ENCODE assay signal across 29 mouse cellular contexts in genomic region chr2:60430315-60431021, GRCm38 (mm10). TPM values are rescaled to one million over a fixed set of nuclear protein-coding genes. Genes with fewer than 3 reads are reported as not detected.
DNase-seq lines count a peak whose midpoint lies in the region; ATAC-seq and TF ChIP-seq lines count a peak whose summit lies in the region.
"Had no signal": no experiment of that assay in that cellular context is flagged by ENCODE, and none has a peak within 500 bp of the region (broad histone marks: within the 10 kb centered on the region; RNA-seq: fewer than 3 reads in every experiment).

No protein-coding gene starts in this region.

- no peak for TF ChIP-seq CTCF in liver, adult 2 months (IDR thresholded peaks at IDR 0.05; ENCODE audit: low read depth, low read length)

- no peaks in the 10 kb centered on the region for H3K27me3 ChIP-seq in liver, adult 2 months (ENCODE audit: control insufficient read depth, insufficient read depth, low read length)
- no peaks in the 10 kb centered on the region for H3K27me3 ChIP-seq in liver, embryonic 12.5 days (replicated peaks)
- no peaks in the 10 kb centered on the region for H3K27me3 ChIP-seq in intestine, embryonic 15.5 days (replicated peaks)
- H3K27me3 ChIP-seq: CH12.LX; forebrain, embryonic 13.5 days; heart, embryonic 12.5 days; heart, embryonic 15.5 days; hindbrain, embryonic 13.5 days; Patski had no signal

- TF ChIP-seq POLR2A in liver, adult 2 months (IDR thresholded peaks at IDR 0.05; ENCODE audit: extremely low read depth, insufficient read depth, low read length) = no peak

- no peak overlapping the region for H3K27ac ChIP-seq in liver, adult 2 months (replicated peaks; ENCODE audit: insufficient read depth, low read depth, low read length)
- H3K27ac ChIP-seq in liver, embryonic 12.5 days = no peak overlapping the region
- H3K27ac ChIP-seq in intestine, embryonic 15.5 days = no peak overlapping the region; the same call in 1 of the 2 replicates
- H3K27ac ChIP-seq: forebrain, embryonic 10.5 days; forebrain, embryonic 13.5 days; heart, embryonic 15.5 days; hindbrain, embryonic 10.5 days; hindbrain, embryonic 13.5 days had no signal

- 83% methylated on average over 8 of the region's 8 CpGs for WGBS in liver, adult 2 months
- 68% methylated on average over 8 of the region's 8 CpGs for WGBS in liver, embryonic 12.5 days (ENCODE audit: insufficient replicate concordance)
- 61% methylated on average over 8 of the region's 8 CpGs for WGBS in intestine, embryonic 15.5 days
- WGBS in large intestine, adult 2 months = 37% methylated on average over 8 of the region's 8 CpGs

- no peaks in the 10 kb centered on the region for H3K9me3 ChIP-seq in liver, embryonic 12.5 days (replicated peaks)
- H3K9me3 ChIP-seq in intestine, embryonic 15.5 days = no peaks in the 10 kb centered on the region
- H3K9me3 ChIP-seq: forebrain, embryonic 10.5 days; forebrain, embryonic 13.5 days; G1E; heart, embryonic 12.5 days; heart, embryonic 15.5 days; hindbrain, embryonic 10.5 days; hindbrain, embryonic 13.5 days had no signal

- H3K79me2 ChIP-seq in liver, adult 2 months (ENCODE audit: control insufficient read depth, insufficient read depth, low read length) = no peaks in the 10 kb centered on the region

- no peak overlapping the region for H3K4me3 ChIP-seq in liver, adult 2 months (ENCODE audit: insufficient read depth, low read depth, low read length)
- H3K4me3 ChIP-seq in liver, embryonic 12.5 days = no peak overlapping the region
- no peak overlapping the region for H3K4me3 ChIP-seq in intestine, embryonic 15.5 days (replicated peaks)
- H3K4me3 ChIP-seq: forebrain, embryonic 10.5 days; forebrain, embryonic 13.5 days; heart, embryonic 12.5 days; heart, embryonic 15.5 days; hindbrain, embryonic 10.5 days; hindbrain, embryonic 13.5 days had no signal

- H3K4me2 ChIP-seq in liver, embryonic 12.5 days = no peak overlapping the region
- no peak overlapping the region for H3K4me2 ChIP-seq in intestine, embryonic 15.5 days (replicated peaks)
- H3K4me2 ChIP-seq: forebrain, embryonic 13.5 days; heart, embryonic 12.5 days; heart, embryonic 15.5 days; hindbrain, embryonic 13.5 days had no signal

- peak; percentile 19 for DNase-seq in liver, adult 2 months (ENCODE audit: extremely low read depth, low read depth, low spot score)
- DNase-seq in large intestine, adult 2 months (ENCODE audit: low read depth, low spot score) = peak; percentile 75
- DNase-seq in kidney, adult 18-20 months = no peak
- DNase-seq in ovary, postnatal 10 days (ENCODE audit: low spot score) = no peak
- no peak for DNase-seq in urinary bladder, adult 2 months (ENCODE audit: low spot score)
- DNase-seq: adrenal gland, adult 2 months; adrenal gland, postnatal 14 days; B cell, adult 2 months; cerebellum, adult 11 months; cerebellum, adult 2 months; cerebellum, adult 9-11 months; cerebellum, postnatal 36 days; gastrocnemius, postnatal 10 days; gastrocnemius, postnatal 36 days; heart, postnatal 10 days; heart, postnatal 36 days had no signal

- H3K4me1 ChIP-seq in liver, adult 2 months (ENCODE audit: control insufficient read depth, insufficient read depth, low read length) = no peaks in the 10 kb centered on the region
- no peaks in the 10 kb centered on the region for H3K4me1 ChIP-seq in liver, embryonic 12.5 days
- H3K4me1 ChIP-seq in intestine, embryonic 15.5 days (replicated peaks) = no peaks in the 10 kb centered on the region
- H3K4me1 ChIP-seq: forebrain, embryonic 10.5 days; forebrain, embryonic 13.5 days; heart, embryonic 15.5 days; hindbrain, embryonic 10.5 days; hindbrain, embryonic 13.5 days had no signal

- ATAC-seq in liver, embryonic 12.5 days = no peak
- ATAC-seq in intestine, embryonic 15.5 days = peak; percentile 91
- ATAC-seq: forebrain, embryonic 13.5 days; forebrain, embryonic 16.5 days; hindbrain, embryonic 16.5 days; Patski had no signal

- no peaks in the 10 kb centered on the region for H3K36me3 ChIP-seq in liver, adult 2 months (ENCODE audit: control insufficient read depth, insufficient read depth, low read length)
- no peaks in the 10 kb centered on the region for H3K36me3 ChIP-seq in liver, embryonic 12.5 days
- H3K36me3 ChIP-seq in intestine, embryonic 15.5 days = no peaks in the 10 kb centered on the region
- H3K36me3 ChIP-seq: forebrain, embryonic 10.5 days; G1E; heart, embryonic 12.5 days; heart, embryonic 15.5 days; hindbrain, embryonic 10.5 days; hindbrain, embryonic 13.5 days had no signal

- no peak overlapping the region for H3K9ac ChIP-seq in liver, adult 2 months (ENCODE audit: low read depth, low read length)
- no peak overlapping the region for H3K9ac ChIP-seq in liver, embryonic 12.5 days
- no peak overlapping the region for H3K9ac ChIP-seq in intestine, embryonic 15.5 days
- H3K9ac ChIP-seq: forebrain, embryonic 13.5 days; heart, embryonic 12.5 days; heart, embryonic 15.5 days; hindbrain, embryonic 13.5 days had no signal

RNA-seq across cellular contexts. Expression of gene Ly75, which starts 47.4 kb away (rescaled TPM):
- 2.0 and 3.0 TPM in 2 replicates for total RNA-seq in liver, adult 2 months (2014; rRNA removed)
- 0.50 and 0.60 TPM in 2 replicates for polyA plus RNA-seq in liver, adult 2 months (2012; rRNA removed)
- polyA plus RNA-seq in liver, embryonic 12.5 days (2016; fragmentation: Nextera tagmentation; extraction: Ambion mirVana) = 6.4 and 7.0 TPM in 2 replicates
- 1.1 TPM in 2 replicates for polyA plus RNA-seq in intestine, embryonic 15.5 days (2015; fragmentation: Nextera tagmentation; extraction: Ambion mirVana)
- polyA plus RNA-seq in large intestine, adult 2 months (2012; rRNA removed) = 3.5 and 8.6 TPM in 2 replicates
- polyA plus RNA-seq in urinary bladder, adult 2 months (2012; rRNA removed) = 1.1 and 1.2 TPM in 2 replicates

Comparison
In these comparisons a context has a peak if more than half of its experiments do, and no peak if none do; other contexts are left out.
1. DNase-seq: peak in liver, adult 2 months (single experiment) and large intestine, adult 2 months (single experiment); none in kidney, adult 18-20 months (single experiment), ovary, postnatal 10 days (single experiment) and urinary bladder, adult 2 months (single experiment).